Mouse (Mus musculus) embryonic facial prominence, embryonic 11.5 days (tissue): ENCODE measurements at regions not wholly inside any gene's neighbourhood (a gene's known extent, or its start where the extent isn't known, plus 50 kb on each side); places are given as distances from the start of the nearest gene placed in this dataset.

Experiments
- ATAC-seq: fragments of 200-750 bp; cut with Nextera tagmentation; replicated peaks from 2 replicates; pipeline ENCODE4 v1.8.0; 2017; ENCODE audit warnings: low read depth; ENCODE audit not compliant: insufficient number of reproducible peaks, low FRiP score, low TSS enrichment
- DNase-seq: peaks from one replicate; pipeline ENCODE4 v3.0.0-alpha.2; 2015; ENCODE audit warnings: low spot score
- H3K27ac ChIP-seq: fragments of 300-500 bp; sonication (generic); replicated peaks from 2 replicates; pipeline ENCODE4 v1.5.1; 2014; ENCODE audit warnings: mild to moderate bottlenecking, low read depth, low read length, control low read depth
- H3K27me3 ChIP-seq: fragments of 300-500 bp; sonication (generic); 2 replicates; pipeline ENCODE4 v1.6.1; 2014; ENCODE audit warnings: mild to moderate bottlenecking, low read length, moderate library complexity, mixed read lengths; ENCODE audit not compliant: control insufficient read depth, insufficient read depth
- H3K36me3 ChIP-seq: fragments of 300-500 bp; sonication (generic); replicated peaks from 2 replicates; pipeline ENCODE4 v1.6.1; 2014; ENCODE audit warnings: low read depth, mild to moderate bottlenecking, low read length, moderate library complexity, mixed read lengths; ENCODE audit not compliant: control insufficient read depth, insufficient read depth
- H3K4me1 ChIP-seq: fragments of 300-500 bp; sonication (generic); 2 replicates; pipeline ENCODE4 v1.6.1; 2014; ENCODE audit warnings: low read length, mixed read lengths; ENCODE audit not compliant: control insufficient read depth, insufficient read depth
- H3K4me2 ChIP-seq: fragments of 300-500 bp; sonication (generic); 2 replicates; pipeline ENCODE4 v1.6.1; 2014; ENCODE audit warnings: low read depth, mild to moderate bottlenecking, control low read depth, low read length, moderate library complexity
- H3K4me3 ChIP-seq: fragments of 300-500 bp; sonication (generic); 2 replicates; pipeline ENCODE4 v1.5.1; 2014; ENCODE audit warnings: low read depth, low read length, control low read depth
- H3K9ac ChIP-seq: fragments of 300-500 bp; sonication (generic); replicated peaks from 2 replicates; pipeline ENCODE4 v1.6.1; 2014; ENCODE audit warnings: mild to moderate bottlenecking, control low read depth, low read length
- H3K9me3 ChIP-seq: fragments of 300-500 bp; sonication (generic); replicated peaks from 2 replicates; pipeline ENCODE4 v1.6.1; 2016; ENCODE audit warnings: mild to moderate bottlenecking, low read length, inconsistent platforms, mixed read lengths; ENCODE audit not compliant: control insufficient read depth
- WGBS: fragments of 180-500 bp; shearing (Covaris S2); extraction: QIAGEN DNeasy Blood & Tissue Kit; methylation state at CpG from one replicate; pipeline ENCODE4 v1.1.7; 2014; 5-methylcytosine and 5-hydroxymethylcytosine counted together

DNA sequence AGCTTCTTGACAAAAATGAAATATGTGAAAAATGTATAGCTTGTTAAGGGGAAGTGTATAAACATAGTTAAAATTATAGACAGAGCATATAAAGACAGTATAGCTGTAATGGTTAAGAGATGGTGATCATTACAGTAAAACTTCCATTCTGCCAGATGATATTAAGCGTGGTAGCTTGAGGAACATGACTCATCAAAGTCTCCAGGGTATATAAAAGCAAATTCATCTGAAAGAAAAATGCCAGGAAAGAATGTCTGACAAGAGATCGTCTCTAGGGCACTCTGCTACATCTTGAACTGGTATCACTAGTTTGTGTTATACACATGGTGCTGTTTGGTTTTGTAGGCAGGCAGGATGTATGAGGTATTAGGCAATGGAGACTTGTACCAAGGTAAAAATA, 204.9 kb upstream of the Smlr1 start:
- WGBS, result 74% methylated on average over 2 of the region's 2 CpGs
- Histone ChIP-seq H3K36me3 (no peaks in the 10 kb centered on the region), H3K4me1 (no peaks in the 10 kb centered on the region), H3K27me3 (no peaks in the 10 kb centered on the region), H3K9ac (no peak overlapping the region), H3K27ac (no peak overlapping the region), H3K9me3 (no peaks in the 10 kb centered on the region), H3K4me3 (no peak overlapping the region), H3K4me2 (no peak overlapping the region)
- no peak for ATAC-seq
- DNase-seq, result no peak

DNA sequence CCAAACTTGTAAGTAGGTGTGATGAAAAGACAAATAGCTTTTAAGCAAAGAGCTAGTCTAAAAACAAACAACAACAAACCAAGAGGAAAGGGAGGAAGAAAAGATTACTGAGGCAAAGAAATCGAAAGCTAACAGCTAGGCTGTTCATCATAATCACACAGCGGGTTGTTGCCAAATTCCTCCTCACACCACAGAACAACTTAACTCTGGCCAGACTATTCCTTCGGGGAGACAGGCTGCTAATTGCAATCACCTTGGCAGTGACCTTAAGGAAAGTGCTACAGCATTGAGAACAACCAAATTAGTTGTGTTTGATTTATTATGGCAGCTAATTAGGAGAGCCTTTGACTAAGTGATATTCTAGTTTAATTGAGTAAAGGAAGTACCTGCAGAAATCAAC, 194.4 kb upstream of the Smlr1 start:
- 57% methylated on average over 3 of the region's 3 CpGs for WGBS
- Histone ChIP-seq H3K4me1 (no peaks in the 10 kb centered on the region), H3K36me3 (no peaks in the 10 kb centered on the region), H3K9ac (no peak overlapping the region), H3K9me3 (no peaks in the 10 kb centered on the region), H3K27me3 (no peaks in the 10 kb centered on the region), H3K4me2 (no peak overlapping the region), H3K4me3 (no peak overlapping the region), H3K27ac (no peak overlapping the region)
- ATAC-seq (no peak), DNase-seq (no peak)

GRCm38 (mm10) chr10:25723966-25724365, 187.9 kb upstream of the Smlr1 start:
- Histone ChIP-seq H3K4me1 (no peaks in the 10 kb centered on the region), H3K9me3 (no peaks in the 10 kb centered on the region), H3K27ac (no peak overlapping the region), H3K4me2 (no peak overlapping the region), H3K4me3 (no peak overlapping the region), H3K36me3 (no peaks in the 10 kb centered on the region), H3K27me3 (no peaks in the 10 kb centered on the region), H3K9ac (no peak overlapping the region)
- ATAC-seq (no peak), DNase-seq (no peak)
- 93% methylated on average over 1 of the region's 1 CpGs for WGBS

DNA sequence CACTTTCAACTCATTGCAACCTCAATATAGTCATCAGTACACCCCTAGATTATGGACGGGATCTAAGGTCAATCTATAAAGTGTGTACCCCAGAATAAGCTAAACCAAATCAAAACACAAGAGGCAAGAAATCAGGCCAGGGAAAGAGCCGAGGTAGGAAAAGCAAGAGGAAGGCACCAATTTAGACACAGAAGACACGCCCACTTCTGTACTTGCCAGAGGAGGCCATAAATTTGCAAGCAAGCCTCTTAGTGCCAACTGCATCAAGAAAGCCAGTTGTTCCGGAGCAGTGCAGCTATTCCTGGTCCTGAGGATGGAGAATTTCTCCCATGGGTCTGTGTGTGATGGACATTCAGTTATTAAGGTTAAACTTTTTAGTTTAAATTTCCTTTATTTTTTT, 179.7 kb upstream of the Smlr1 start:
- Histone ChIP-seq H3K9me3 (no peaks in the 10 kb centered on the region), H3K4me2 (no peak overlapping the region), H3K9ac (no peak overlapping the region), H3K36me3 (no peaks in the 10 kb centered on the region), H3K27ac (no peak overlapping the region), H3K27me3 (no peaks in the 10 kb centered on the region), H3K4me3 (no peak overlapping the region), H3K4me1 (no peaks in the 10 kb centered on the region)
- WGBS, result 74% methylated on average over 4 of the region's 4 CpGs
- ATAC-seq (no peak), DNase-seq (no peak)

DNA sequence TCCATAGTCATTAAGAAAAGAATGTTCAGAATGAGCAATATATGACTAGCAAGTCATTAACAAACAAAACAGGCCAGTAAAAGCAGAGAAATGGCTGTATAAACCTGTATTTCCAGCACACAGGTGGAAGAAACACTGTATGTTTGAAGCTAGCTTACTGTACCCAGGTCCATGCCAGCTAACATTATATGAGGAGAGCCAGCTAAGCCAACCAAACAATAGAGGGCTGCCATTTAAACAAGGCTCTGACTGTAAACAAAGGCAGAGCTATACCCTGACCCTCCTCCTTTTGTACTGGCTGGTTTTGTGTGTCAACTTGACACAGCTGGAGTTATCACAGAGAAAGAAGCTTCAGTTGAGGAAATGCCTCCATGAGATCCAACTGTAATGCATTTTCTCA, 178.6 kb upstream of the Smlr1 start:
- DNase-seq, result no peak
- Histone ChIP-seq H3K9me3 (no peaks in the 10 kb centered on the region), H3K9ac (no peak overlapping the region), H3K4me3 (no peak overlapping the region), H3K4me1 (no peaks in the 10 kb centered on the region), H3K36me3 (no peaks in the 10 kb centered on the region), H3K4me2 (no peak overlapping the region), H3K27ac (no peak overlapping the region), H3K27me3 (no peaks in the 10 kb centered on the region)
- no peak for ATAC-seq

- Histone ChIP-seq H3K4me1 (no peaks in the 10 kb centered on the region), H3K36me3 (no peaks in the 10 kb centered on the region), H3K27me3 (no peaks in the 10 kb centered on the region), H3K4me3 (no peak overlapping the region), H3K9me3 (no peaks in the 10 kb centered on the region), H3K9ac (no peak overlapping the region), H3K4me2 (no peak overlapping the region), H3K27ac (no peak overlapping the region)
- no peak for DNase-seq
- no peak for ATAC-seq
- WGBS, result 70% methylated on average over 12 of the region's 12 CpGs
These were observed 178.0 kb upstream of the Smlr1 start for GRCm38 (mm10) chr10:25714041-25714440.

- Histone ChIP-seq H3K9ac (no peak overlapping the region), H3K4me3 (no peak overlapping the region)
- no peak for ATAC-seq
These were observed 171.9 kb upstream of the Smlr1 start for GRCm38 (mm10) chr10:25707951-25708350.

GRCm38 (mm10) chr10:25702146-25702545, 166.1 kb upstream of the Smlr1 start:
- Histone ChIP-seq H3K4me2 (no peak overlapping the region), H3K9ac (no peak overlapping the region), H3K4me1 (no peaks in the 10 kb centered on the region), H3K36me3 (no peaks in the 10 kb centered on the region), H3K27ac (no peak overlapping the region), H3K9me3 (no peaks in the 10 kb centered on the region), H3K4me3 (no peak overlapping the region), H3K27me3 (no peaks in the 10 kb centered on the region)
- WGBS, result 91% methylated on average over 3 of the region's 3 CpGs
- DNase-seq, result no peak
- ATAC-seq, result no peak

More at GRCm38 (mm10) chr10:25707951-25708350, 171.9 kb upstream of the Smlr1 start:
- Histone ChIP-seq H3K27me3 (no peaks in the 10 kb centered on the region), H3K9me3 (no peaks in the 10 kb centered on the region), H3K36me3 (no peaks in the 10 kb centered on the region), H3K4me1 (no peaks in the 10 kb centered on the region), H3K4me2 (no peak overlapping the region), H3K27ac (no peak overlapping the region)
- DNase-seq, result no peak
- 60% methylated on average over 7 of the region's 7 CpGs for WGBS

DNA sequence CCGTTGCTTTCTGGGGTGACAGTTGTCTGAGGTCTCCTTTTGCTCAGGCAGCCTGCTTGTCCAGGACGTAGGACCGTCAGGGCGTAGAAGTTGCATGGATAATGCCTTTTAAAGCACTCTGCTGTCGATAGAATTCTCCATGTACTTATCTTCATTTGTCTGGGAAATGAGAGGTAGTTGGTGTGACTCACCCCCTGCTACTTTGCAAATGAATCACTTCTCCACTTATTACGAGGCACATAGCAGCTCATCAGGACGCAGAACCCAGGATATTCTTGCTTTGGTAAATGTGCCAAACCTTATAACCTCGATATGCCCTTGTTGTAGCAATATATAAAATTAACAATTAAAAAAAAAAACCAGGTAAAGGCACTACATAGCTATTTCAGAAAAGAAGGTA, 159.7 kb upstream of the Smlr1 start:
- no peak overlapping the region for H3K4me2 ChIP-seq
- no peaks in the 10 kb centered on the region for H3K36me3 ChIP-seq
- H3K4me1 ChIP-seq, result no peaks in the 10 kb centered on the region
- DNase-seq (no peak), ATAC-seq (no peak)
- H3K9ac ChIP-seq, result no peak overlapping the region
- H3K9me3 ChIP-seq, result no peaks in the 10 kb centered on the region
- 84% methylated on average over 8 of the region's 8 CpGs for WGBS
- H3K4me3 ChIP-seq, result no peak overlapping the region
- no peaks in the 10 kb centered on the region for H3K27me3 ChIP-seq
- no peak overlapping the region for H3K27ac ChIP-seq
